Mouse (Mus musculus): ENCODE results near the gene Enox1. TPM values are rescaled to one million over a fixed set of nuclear protein-coding genes. Genes with fewer than 3 reads are reported as not detected.

Gene Enox1
- polyA plus RNA-seq, 1 experiment from 2014 or later: 19.8 TPM

- H3K9ac ChIP-seq: no peak overlapping the region
Measured at GRCm38 (mm10) chr14:77196246-77196645, 39.7 kb downstream of the Enox1 start.

GRCm38 (mm10) chr14:77197414-77197915 is 40.9 kb downstream of the Enox1 start:
- Histone ChIP-seq H3K36me3 (no peaks in the 10 kb centered on the region), H3K9me3 (replicated peaks) (no peaks in the 10 kb centered on the region), H3K9ac (no peak overlapping the region), H3K27ac (replicated peaks) (no peak overlapping the region; the same call in 1 of the 2 replicates), H3K4me3 (replicated peaks) (no peak overlapping the region), H3K4me1 (0 out of 2 replicates have a peak, but pooled peaks cover 8% of the 10 kb centered on the region), H3K27me3 (no peaks in the 10 kb centered on the region), H3K4me2 (replicated peaks) (no peak overlapping the region)
- 52% methylated on average over 2 of the region's 2 CpGs for WGBS
- no peak for ATAC-seq (ENCODE audit: insufficient number of reproducible peaks, low FRiP score, low TSS enrichment, low read depth)

More at GRCm38 (mm10) chr14:77196246-77196645, 39.7 kb downstream of the Enox1 start:
- WGBS: 71% methylated on average over 3 of the region's 3 CpGs
- Histone ChIP-seq H3K4me2 (replicated peaks) (no peak overlapping the region), H3K4me3 (replicated peaks) (no peak overlapping the region), H3K4me1 (0 out of 2 replicates have a peak, but pooled peaks cover 8% of the 10 kb centered on the region), H3K36me3 (no peaks in the 10 kb centered on the region), H3K27me3 (no peaks in the 10 kb centered on the region), H3K27ac (replicated peaks) (no peak overlapping the region), H3K9me3 (replicated peaks) (no peaks in the 10 kb centered on the region)
- ATAC-seq (ENCODE audit: insufficient number of reproducible peaks, low FRiP score, low TSS enrichment, low read depth): no peak

- ATAC-seq (ENCODE audit: insufficient number of reproducible peaks, low FRiP score, low TSS enrichment, low read depth): no peak
- H3K4me2 ChIP-seq (replicated peaks): no peak overlapping the region
- 89% methylated on average over 8 of the region's 8 CpGs for WGBS
- no peak overlapping the region for H3K27ac ChIP-seq (replicated peaks)
- no peaks in the 10 kb centered on the region for H3K4me1 ChIP-seq
- H3K9me3 ChIP-seq (replicated peaks): no peaks in the 10 kb centered on the region
- H3K4me3 ChIP-seq (replicated peaks): no peak overlapping the region
- no peaks in the 10 kb centered on the region for H3K27me3 ChIP-seq
- no peaks in the 10 kb centered on the region for H3K36me3 ChIP-seq
- H3K9ac ChIP-seq: no peak overlapping the region
Measured at GRCm38 (mm10) chr14:77210889-77211288, 54.3 kb downstream of the Enox1 start.

GRCm38 (mm10) chr14:77213210-77213609 is 56.6 kb downstream of the Enox1 start:
- no peaks in the 10 kb centered on the region for H3K9me3 ChIP-seq (replicated peaks)
- 49% methylated on average over 7 of the region's 7 CpGs for WGBS
- no peak for ATAC-seq (ENCODE audit: insufficient number of reproducible peaks, low FRiP score, low TSS enrichment, low read depth)
- no peaks in the 10 kb centered on the region for H3K27me3 ChIP-seq
- no peaks in the 10 kb centered on the region for H3K36me3 ChIP-seq
- no peak overlapping the region for H3K4me3 ChIP-seq (replicated peaks)
- no peaks in the 10 kb centered on the region for H3K4me1 ChIP-seq
- H3K4me2 ChIP-seq (replicated peaks): no peak overlapping the region
- H3K27ac ChIP-seq (replicated peaks): no peak overlapping the region
- H3K9ac ChIP-seq: no peak overlapping the region

- Histone ChIP-seq H3K27me3 (no peaks in the 10 kb centered on the region), H3K4me3 (replicated peaks) (no peak overlapping the region), H3K27ac (replicated peaks) (no peak overlapping the region), H3K4me2 (replicated peaks) (no peak overlapping the region), H3K4me1 (no peaks in the 10 kb centered on the region), H3K36me3 (no peaks in the 10 kb centered on the region), H3K9ac (no peak overlapping the region), H3K9me3 (replicated peaks) (no peaks in the 10 kb centered on the region)
- WGBS: 71% methylated on average over 6 of the region's 6 CpGs
- ATAC-seq (ENCODE audit: insufficient number of reproducible peaks, low FRiP score, low TSS enrichment, low read depth): no peak
Measured at GRCm38 (mm10) chr14:77214848-77215247, 58.3 kb downstream of the Enox1 start.

- H3K4me1 ChIP-seq: no peaks in the 10 kb centered on the region
- H3K4me3 ChIP-seq (replicated peaks): no peak overlapping the region
- no peak overlapping the region for H3K27ac ChIP-seq (replicated peaks)
- 85% methylated on average over 10 of the region's 10 CpGs for WGBS
- H3K27me3 ChIP-seq: no peaks in the 10 kb centered on the region
- ATAC-seq (ENCODE audit: insufficient number of reproducible peaks, low FRiP score, low TSS enrichment, low read depth): no peak
- H3K9me3 ChIP-seq (replicated peaks): no peaks in the 10 kb centered on the region
- H3K36me3 ChIP-seq: no peaks in the 10 kb centered on the region
- no peak overlapping the region for H3K9ac ChIP-seq
- H3K4me2 ChIP-seq (replicated peaks): no peak overlapping the region
Measured at GRCm38 (mm10) chr14:77225346-77225745, 68.8 kb downstream of the Enox1 start.

- Histone ChIP-seq H3K4me3 (replicated peaks) (no peak overlapping the region), H3K36me3 (no peaks in the 10 kb centered on the region), H3K4me2 (replicated peaks) (no peak overlapping the region), H3K4me1 (peaks cover 3% of the 10 kb centered on the region; the same call in 1 of the 2 replicates), H3K27ac (replicated peaks) (0 out of 2 replicates have a peak overlapping the region, but pooled peaks have one; percentile 34), H3K27me3 (no peaks in the 10 kb centered on the region), H3K9ac (no peak overlapping the region), H3K9me3 (replicated peaks) (no peaks in the 10 kb centered on the region)
- no peak for ATAC-seq (ENCODE audit: insufficient number of reproducible peaks, low FRiP score, low TSS enrichment, low read depth)
- WGBS: 44% methylated on average over 2 of the region's 2 CpGs
Measured at GRCm38 (mm10) chr14:77238811-77239210, 82.2 kb downstream of the Enox1 start.

- no peak for ATAC-seq (ENCODE audit: insufficient number of reproducible peaks, low FRiP score, low TSS enrichment, low read depth)
- H3K4me2 ChIP-seq (replicated peaks): no peak overlapping the region
- no peaks in the 10 kb centered on the region for H3K27me3 ChIP-seq
- 26% methylated on average over 4 of the region's 4 CpGs for WGBS
- no peaks in the 10 kb centered on the region for H3K9me3 ChIP-seq (replicated peaks)
- 0 out of 2 replicates have a peak overlapping the region, but pooled peaks have one; percentile 34 for H3K27ac ChIP-seq (replicated peaks)
- no peak overlapping the region for H3K4me3 ChIP-seq (replicated peaks)
- no peak overlapping the region for H3K9ac ChIP-seq
- peaks cover 3% of the 10 kb centered on the region; the same call in 1 of the 2 replicates for H3K4me1 ChIP-seq
- H3K36me3 ChIP-seq: no peaks in the 10 kb centered on the region
Measured at GRCm38 (mm10) chr14:77239360-77239759, 82.8 kb downstream of the Enox1 start.

- Histone ChIP-seq H3K9me3 (replicated peaks) (no peaks in the 10 kb centered on the region), H3K27me3 (no peaks in the 10 kb centered on the region), H3K4me3 (replicated peaks) (no peak overlapping the region), H3K4me2 (replicated peaks) (no peak overlapping the region), H3K36me3 (no peaks in the 10 kb centered on the region), H3K27ac (replicated peaks) (no peak overlapping the region), H3K4me1 (peaks cover 15% of the 10 kb centered on the region), H3K9ac (no peak overlapping the region)
- no peak for ATAC-seq (ENCODE audit: insufficient number of reproducible peaks, low FRiP score, low TSS enrichment, low read depth)
- WGBS: 73% methylated on average over 3 of the region's 3 CpGs
Measured at GRCm38 (mm10) chr14:77246977-77247376, 90.4 kb downstream of the Enox1 start.

GRCm38 (mm10) chr14:77248426-77248825 is 91.9 kb downstream of the Enox1 start:
- Histone ChIP-seq H3K27ac (replicated peaks) (peak overlapping the region; percentile 51), H3K4me1 (peaks cover 15% of the 10 kb centered on the region), H3K9me3 (replicated peaks) (no peaks in the 10 kb centered on the region), H3K9ac (no peak overlapping the region), H3K27me3 (no peaks in the 10 kb centered on the region), H3K36me3 (no peaks in the 10 kb centered on the region), H3K4me2 (replicated peaks) (0 out of 2 replicates have a peak overlapping the region, but pooled peaks have one; percentile 3), H3K4me3 (replicated peaks) (no peak overlapping the region)
- WGBS: 35% methylated on average over 5 of the region's 5 CpGs
- ATAC-seq (ENCODE audit: insufficient number of reproducible peaks, low FRiP score, low TSS enrichment, low read depth): no peak

GRCm38 (mm10) chr14:77248946-77249345 is 92.4 kb downstream of the Enox1 start:
- WGBS: 43% methylated on average over 7 of the region's 7 CpGs
- Histone ChIP-seq H3K36me3 (no peaks in the 10 kb centered on the region), H3K27me3 (no peaks in the 10 kb centered on the region), H3K9me3 (replicated peaks) (no peaks in the 10 kb centered on the region), H3K4me2 (replicated peaks) (0 out of 2 replicates have a peak overlapping the region, but pooled peaks have one; percentile 3), H3K9ac (no peak overlapping the region), H3K4me1 (peaks cover 15% of the 10 kb centered on the region), H3K4me3 (replicated peaks) (no peak overlapping the region), H3K27ac (replicated peaks) (peak overlapping the region; percentile 51)
- ATAC-seq (ENCODE audit: insufficient number of reproducible peaks, low FRiP score, low TSS enrichment, low read depth): no peak

GRCm38 (mm10) chr14:77250652-77251238 is 94.2 kb downstream of the Enox1 start:
- Histone ChIP-seq H3K36me3 (no peaks in the 10 kb centered on the region), H3K27me3 (no peaks in the 10 kb centered on the region), H3K9me3 (replicated peaks) (no peaks in the 10 kb centered on the region), H3K4me3 (replicated peaks) (no peak overlapping the region), H3K9ac (no peak overlapping the region), H3K27ac (replicated peaks) (no peak overlapping the region), H3K4me2 (replicated peaks) (no peak overlapping the region), H3K4me1 (peaks cover 21% of the 10 kb centered on the region)
- 69% methylated on average over 2 of the region's 2 CpGs for WGBS
- ATAC-seq (ENCODE audit: insufficient number of reproducible peaks, low FRiP score, low TSS enrichment, low read depth): peak; percentile 69; the same call in 1 of the 2 replicates

Data from embryonic facial prominence, embryonic 15.5 days (tissue).